Mouse (Mus musculus) CD8-positive naive resting alpha-beta T cell, adult 2 months (primary cell): ENCODE data around the gene Cacna2d3.

Source experiments
- DNase-seq, 2 experiments: peaks; one replicate each; pipeline ENCODE4 v3.0.0; 2022; ENCODE audit warnings: low read depth in 2 of 2, low spot score in 2 of 2

Cacna2d3 gene

GRCm38 (mm10) chr14:29643217-29643616 is 78.4 kb downstream of the Cacna2d3 start:
- no peak for DNase-seq

GRCm38 (mm10) chr14:29639266-29639665 is 82.4 kb downstream of the Cacna2d3 start:
- no peak for DNase-seq

GRCm38 (mm10) chr14:29628213-29628612 is 93.5 kb downstream of the Cacna2d3 start:
- DNase-seq: no peak

GRCm38 (mm10) chr14:29612436-29612835 is 109.2 kb downstream of the Cacna2d3 start:
- no peak for DNase-seq

GRCm38 (mm10) chr14:29608761-29609160 is 112.9 kb downstream of the Cacna2d3 start:
- no peak for DNase-seq

- no peak for DNase-seq
Measured at GRCm38 (mm10) chr14:29599428-29599827, 122.2 kb downstream of the Cacna2d3 start.

GRCm38 (mm10) chr14:29592896-29593295 is 128.8 kb downstream of the Cacna2d3 start:
- no peak for DNase-seq

- DNase-seq: no peak
Measured at GRCm38 (mm10) chr14:29589628-29590027, 132.0 kb downstream of the Cacna2d3 start.

GRCm38 (mm10) chr14:29581961-29582360 is 139.7 kb downstream of the Cacna2d3 start:
- DNase-seq: no peak

GRCm38 (mm10) chr14:29577786-29578185 is 143.9 kb downstream of the Cacna2d3 start:
- no peak for DNase-seq

GRCm38 (mm10) chr14:29575551-29575950 is 146.1 kb downstream of the Cacna2d3 start:
- DNase-seq: no peak

GRCm38 (mm10) chr14:29562704-29563103 is 159.0 kb downstream of the Cacna2d3 start:
- no peak for DNase-seq

GRCm38 (mm10) chr14:29561122-29561834 is 160.4 kb downstream of the Cacna2d3 start:
- DNase-seq: no peak

GRCm38 (mm10) chr14:29558440-29558839 is 163.2 kb downstream of the Cacna2d3 start:
- DNase-seq: no peak

- no peak for DNase-seq
Measured at GRCm38 (mm10) chr14:29556152-29556551, 165.5 kb downstream of the Cacna2d3 start.

GRCm38 (mm10) chr14:29552471-29552870 is 169.2 kb downstream of the Cacna2d3 start:
- no peak for DNase-seq

- no peak for DNase-seq
Measured at GRCm38 (mm10) chr14:29548646-29549045, 173.0 kb downstream of the Cacna2d3 start.

GRCm38 (mm10) chr14:29530516-29530915 is 191.1 kb downstream of the Cacna2d3 start:
- no peak for DNase-seq

- no peak for DNase-seq
Measured at GRCm38 (mm10) chr14:29528696-29529095, 193.0 kb downstream of the Cacna2d3 start.

- DNase-seq: no peak
Measured at GRCm38 (mm10) chr14:29519751-29520669, 201.7 kb downstream of the Cacna2d3 start.

GRCm38 (mm10) chr14:29502667-29503066 is 219.0 kb downstream of the Cacna2d3 start:
- no peak for DNase-seq
